Comparison of ENCODE assay signal across 8 mouse cellular contexts in genomic region chr2:30415936-30416648, GRCm38 (mm10). TPM values are rescaled to one million over a fixed set of nuclear protein-coding genes. Genes with fewer than 3 reads are reported as not detected.
A peak's percentile ranks its signal among the peaks of the same experiment; 100 is the strongest.
DNase-seq lines count a peak whose midpoint lies in the region; ATAC-seq and TF ChIP-seq lines count a peak whose summit lies in the region.

Gene Ptpa, plus strand, starts transcription at chr2:30416039.

- peak within 1 kb of the TSS; percentile 98 for H3K9ac ChIP-seq in ES-Bruce4 (ENCODE audit: low read depth, poor library complexity, severe bottlenecking)
- peak within 1 kb of the TSS; percentile 97 for H3K9ac ChIP-seq in forebrain, embryonic 16.5 days (replicated peaks; ENCODE audit: low read depth, low read length)
- H3K9ac ChIP-seq in lung, embryonic 14.5 days = peak within 1 kb of the TSS; percentile 91

- no peak for TF ChIP-seq CTCF in ES-Bruce4 (IDR thresholded peaks at IDR 0.05; ENCODE audit: low read depth, low read length)
- no peak for TF ChIP-seq CTCF in layer of hippocampus, adult 2 months (conservative IDR thresholded peaks at IDR 0.05)
- no peak for TF ChIP-seq CTCF in lung, embryonic 14.5 days (IDR thresholded peaks at IDR 0.05; ENCODE audit: low read depth)
- TF ChIP-seq CTCF in olfactory bulb, adult 2 months (IDR thresholded peaks at IDR 0.05; ENCODE audit: insufficient read depth, low read depth, low read length) = no peak
- TF ChIP-seq CTCF in thymus, adult 2 months (IDR thresholded peaks at IDR 0.05; ENCODE audit: borderline replicate concordance, control insufficient read depth, extremely low read depth, insufficient read depth, low read length, poor library complexity) = peak; percentile 59; the same call in 1 of the 2 replicates

- H3K4me2 ChIP-seq in forebrain, embryonic 16.5 days (ENCODE audit: low read length) = peak within 1 kb of the TSS; percentile 83
- peak within 1 kb of the TSS; percentile 92 for H3K4me2 ChIP-seq in lung, embryonic 14.5 days

- no peak for TF ChIP-seq EP300 in ES-Bruce4 (IDR thresholded peaks at IDR 0.05; ENCODE audit: insufficient read depth, low read depth, low read length)

- H3K27me3 ChIP-seq in ES-Bruce4 (ENCODE audit: control insufficient read depth, insufficient read depth, low read length, poor library complexity, severe bottlenecking) = no peaks in the 10 kb centered on the region
- no peaks in the 10 kb centered on the region for H3K27me3 ChIP-seq in forebrain, embryonic 16.5 days (replicated peaks; ENCODE audit: control insufficient read depth, insufficient read depth, low read length)
- H3K27me3 ChIP-seq in lung, embryonic 14.5 days (ENCODE audit: insufficient read depth, low read length) = no peaks in the 10 kb centered on the region
- H3K27me3 ChIP-seq in thymus, adult 2 months (ENCODE audit: control insufficient read depth, insufficient read depth, low read length) = no peaks in the 10 kb centered on the region

- TF ChIP-seq POLR2A in ES-Bruce4 (IDR thresholded peaks at IDR 0.05; ENCODE audit: insufficient read depth, low read length) = peak; percentile 98
- peak; percentile 67; the same call in 1 of the 2 replicates for TF ChIP-seq POLR2A in olfactory bulb, adult 2 months (IDR thresholded peaks at IDR 0.05; ENCODE audit: insufficient read depth, low read depth, low read length)
- peak; percentile 95 for TF ChIP-seq POLR2A in thymus, adult 2 months (IDR thresholded peaks at IDR 0.05; ENCODE audit: control insufficient read depth, extremely low read depth, insufficient read depth, low read length, poor library complexity)

- H3K27ac ChIP-seq in ES-Bruce4 (ENCODE audit: insufficient read depth, low read length) = peak within 1 kb of the TSS; percentile 27
- H3K27ac ChIP-seq in forebrain, embryonic 16.5 days (ENCODE audit: low read length) = peak within 1 kb of the TSS; percentile 98
- H3K27ac ChIP-seq in layer of hippocampus, adult 2 months = peak within 1 kb of the TSS; percentile 98
- peak within 1 kb of the TSS; percentile 98 for H3K27ac ChIP-seq in lung, embryonic 14.5 days (ENCODE audit: low read depth)
- peak within 1 kb of the TSS; percentile 94 for H3K27ac ChIP-seq in olfactory bulb, adult 2 months (ENCODE audit: insufficient read depth, low read depth, low read length)
- H3K27ac ChIP-seq in thymus, adult 2 months (ENCODE audit: control insufficient read depth, insufficient read depth, low read length) = peak within 1 kb of the TSS; percentile 52; the same call in 1 of the 2 replicates

- no peaks in the 10 kb centered on the region for H3K4me1 ChIP-seq in ES-Bruce4 (ENCODE audit: control insufficient read depth, insufficient read depth, low read length)
- H3K4me1 ChIP-seq in forebrain, embryonic 16.5 days (replicated peaks; ENCODE audit: control insufficient read depth, insufficient read depth, low read length) = peaks cover 44% of the 10 kb centered on the region
- H3K4me1 ChIP-seq in lung, embryonic 14.5 days (ENCODE audit: insufficient read depth) = peaks cover 13% of the 10 kb centered on the region; the same call in 1 of the 2 replicates
- H3K4me1 ChIP-seq in olfactory bulb, adult 2 months (ENCODE audit: control insufficient read depth, insufficient read depth, low read length) = peaks cover 37% of the 10 kb centered on the region
- peaks cover 13% of the 10 kb centered on the region for H3K4me1 ChIP-seq in thymus, adult 2 months (replicated peaks; ENCODE audit: control insufficient read depth, insufficient read depth, low read length)

- peak within 1 kb of the TSS; percentile 86 for H3K4me3 ChIP-seq in ES-Bruce4 (ENCODE audit: low read depth, low read length)
- H3K4me3 ChIP-seq in forebrain, embryonic 16.5 days (replicated peaks; ENCODE audit: low read length) = peak within 1 kb of the TSS; percentile 98
- peak within 1 kb of the TSS; percentile 93 for H3K4me3 ChIP-seq in layer of hippocampus, adult 2 months
- H3K4me3 ChIP-seq in lung, embryonic 14.5 days (ENCODE audit: low read depth, low read length) = peak within 1 kb of the TSS; percentile 93
- peak within 1 kb of the TSS; percentile 63 for H3K4me3 ChIP-seq in olfactory bulb, adult 2 months (ENCODE audit: insufficient read depth, low read depth, low read length)
- H3K4me3 ChIP-seq in thymus, adult 2 months (ENCODE audit: control insufficient read depth, insufficient read depth, low read length) = peak within 1 kb of the TSS; percentile 60

- DNase-seq in cerebellum, adult 11 months = peak; percentile 92
- DNase-seq in heart, postnatal 36 days = peak; percentile 92 to 95
- peak; percentile 91 to 92 for DNase-seq in layer of hippocampus, adult 2 months (ENCODE audit: low spot score in 2 of 2)
- peak; percentile 96 for DNase-seq in lung, embryonic 14.5 days
- DNase-seq in thymus, adult 2 months = peak; percentile 93

- no peaks in the 10 kb centered on the region for H3K36me3 ChIP-seq in ES-Bruce4 (ENCODE audit: control insufficient read depth, insufficient read depth, low read length, poor library complexity, severe bottlenecking)
- H3K36me3 ChIP-seq in forebrain, embryonic 16.5 days (ENCODE audit: control insufficient read depth, insufficient read depth) = no peaks in the 10 kb centered on the region
- peaks cover 2% of the 10 kb centered on the region; the same call in 1 of the 2 replicates for H3K36me3 ChIP-seq in lung, embryonic 14.5 days (ENCODE audit: insufficient read depth)
- no peaks in the 10 kb centered on the region for H3K36me3 ChIP-seq in thymus, adult 2 months (ENCODE audit: control insufficient read depth, insufficient read depth, low read length)

- ATAC-seq in forebrain, embryonic 16.5 days = peak; percentile 95
- ATAC-seq in lung, embryonic 14.5 days (ENCODE audit: insufficient read depth) = peak; percentile 91

- WGBS in forebrain, embryonic 16.5 days = under 1% methylated on average over 63 of the region's 67 CpGs
- under 1% methylated on average over 66 of the region's 67 CpGs for WGBS in lung, embryonic 14.5 days
- WGBS in olfactory bulb, adult 2 months = under 1% methylated on average over 66 of the region's 67 CpGs
- WGBS in thymus, adult 2 months = under 1% methylated on average over 67 of the region's 67 CpGs

- no peaks in the 10 kb centered on the region for H3K9me3 ChIP-seq in ES-Bruce4 (replicated peaks; ENCODE audit: control insufficient read depth, insufficient read depth, low read length, poor library complexity, severe bottlenecking)
- H3K9me3 ChIP-seq in forebrain, embryonic 16.5 days (ENCODE audit: control insufficient read depth, low read length) = no peaks in the 10 kb centered on the region
- H3K9me3 ChIP-seq in lung, embryonic 14.5 days (ENCODE audit: low read depth, low read length) = no peaks in the 10 kb centered on the region

- intact Hi-C loops in heart, postnatal 36 days (cut with DNase I) = loop anchor here (2.0 kb wide), 1 partner anchor 49 kb away; no protein-coding TSS in a partner anchor

RNA-seq across cellular contexts. Expression of gene Ptpa, which starts in this region (rescaled TPM):
- polyA plus RNA-seq in ES-Bruce4 (2011; ENCODE audit: insufficient read depth, insufficient read length, low read depth, missing spikeins) = 83.1 and 91.6 TPM in 2 replicates
- polyA plus RNA-seq in forebrain, embryonic 16.5 days (2015; fragmentation: Nextera tagmentation; extraction: Ambion mirVana) = 146 and 163 TPM in 2 replicates
- total RNA-seq in heart, postnatal 36 days (2021) = 10 to 100 TPM; 82.9 to 85.1 TPM
- total RNA-seq in layer of hippocampus, adult 2 months (2021) = 100 to 1,000 TPM; 152 to 168 TPM
- 85.7 and 95.5 TPM in 2 replicates for polyA plus RNA-seq in lung, embryonic 14.5 days (2014; fragmentation: Nextera tagmentation; extraction: Ambion mirVana)
- polyA plus RNA-seq in olfactory bulb, adult 2 months (2012; ENCODE audit: insufficient read depth, insufficient read length, low replicate concordance, missing spikeins) = not detected in 2 replicates
- 180 and 227 TPM in 2 replicates for polyA plus RNA-seq in thymus, adult 2 months (2012; rRNA removed)

Comparison
In these comparisons a context has a peak if more than half of its experiments do, and no peak if none do; other contexts are left out.
1. Peak in every context shown above with its lines: DNase-seq, ATAC-seq, H3K4me3 ChIP-seq and H3K27ac ChIP-seq.
2. H3K27ac ChIP-seq: peak in every context shown above with its lines; median percentile 98 in forebrain, embryonic 16.5 days; 98 in layer of hippocampus, adult 2 months; 98 in lung, embryonic 14.5 days; 94 in olfactory bulb, adult 2 months; 52 in thymus, adult 2 months; 27 in ES-Bruce4.